Mouse (Mus musculus) heart, embryonic 11.5 days (tissue): ENCODE data around the gene Kdm3a. TPM values are rescaled to one million over a fixed set of nuclear protein-coding genes. Genes with fewer than 3 reads are reported as not detected.

Experiments
- ATAC-seq: fragments of 200-750 bp; cut with Nextera tagmentation; replicated peaks from 2 replicates; pipeline ENCODE4 v1.8.0; 2017; ENCODE audit warnings: moderate library complexity; ENCODE audit not compliant: insufficient number of reproducible peaks, low FRiP score, low TSS enrichment
- H3K27ac ChIP-seq: fragments of 300-500 bp; sonication (generic); 2 replicates; pipeline ENCODE4 v1.5.1; 2014; ENCODE audit warnings: mild to moderate bottlenecking, low read depth, low read length
- H3K27me3 ChIP-seq: fragments of 300-500 bp; sonication (generic); 2 replicates; pipeline ENCODE4 v1.6.1; 2014; ENCODE audit warnings: mild to moderate bottlenecking, low read length, mixed read lengths; ENCODE audit not compliant: control insufficient read depth, insufficient read depth
- H3K36me3 ChIP-seq: fragments of 300-500 bp; sonication (generic); 2 replicates; pipeline ENCODE4 v1.6.1; 2014; ENCODE audit warnings: mild to moderate bottlenecking, low read length, moderate library complexity, mixed read lengths; ENCODE audit not compliant: control insufficient read depth, insufficient read depth
- H3K4me1 ChIP-seq: fragments of 300-500 bp; sonication (generic); 2 replicates; pipeline ENCODE4 v1.6.1; 2014; ENCODE audit warnings: low read length; ENCODE audit not compliant: control insufficient read depth, insufficient read depth
- H3K4me2 ChIP-seq: fragments of 300-500 bp; sonication (generic); 2 replicates; pipeline ENCODE4 v1.6.1; 2014; ENCODE audit warnings: mild to moderate bottlenecking, moderate library complexity
- H3K4me3 ChIP-seq: fragments of 300-500 bp; sonication (generic); 2 replicates; pipeline ENCODE4 v1.5.1; 2014; ENCODE audit warnings: low read depth, low read length
- H3K9ac ChIP-seq: fragments of 300-500 bp; sonication (generic); 2 replicates; pipeline ENCODE4 v1.6.1; 2014; ENCODE audit warnings: mild to moderate bottlenecking, low read depth, low read length, moderate library complexity
- H3K9me3 ChIP-seq: fragments of 300-500 bp; sonication (generic); replicated peaks from 2 replicates; pipeline ENCODE4 v1.6.1; 2016; ENCODE audit warnings: low read length; ENCODE audit not compliant: control insufficient read depth
- WGBS: fragments of 180-500 bp; shearing (Covaris S2); extraction: QIAGEN DNeasy Blood & Tissue Kit; methylation state at CpG from one replicate; pipeline ENCODE4 v1.1.7; 2014; ENCODE audit not compliant: insufficient replicate concordance; 5-methylcytosine and 5-hydroxymethylcytosine counted together
- polyA plus RNA-seq: library from polyadenylated mRNA; unstranded; fragments of >200 nt; fragmentation: Nextera tagmentation; extraction: Ambion mirVana; gene quantifications from 2 replicates; pipeline ENCODE4 v1.2.1, GENCODE M21; 2014

The Kdm3a gene
- polyA plus RNA-seq, 1 experiment from 2014 or later: 32.4 TPM

DNA sequence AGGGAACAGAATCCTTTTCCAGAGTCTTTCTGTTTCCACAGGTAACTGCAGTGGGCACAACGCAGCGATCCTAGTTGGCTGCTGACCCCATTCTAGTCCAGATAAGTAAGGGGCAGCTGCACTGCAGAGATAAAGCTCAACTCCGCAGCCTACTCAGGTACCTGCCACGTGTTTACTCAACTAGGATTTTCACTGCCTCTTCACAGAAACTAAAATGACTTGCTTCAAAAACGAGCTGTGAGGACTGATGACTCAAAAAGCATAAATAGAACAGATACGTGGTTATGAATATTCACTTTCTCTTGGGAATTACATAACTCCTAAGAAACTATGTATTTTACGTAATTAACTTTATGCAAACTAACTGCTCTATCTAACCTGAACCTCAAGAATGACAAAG is 22.8 kb downstream of the Kdm3a start:
- H3K4me2 ChIP-seq: no peak overlapping the region
- ATAC-seq: peak; percentile 81
- H3K27ac ChIP-seq: 0 out of 2 replicates have a peak overlapping the region, but pooled peaks have one; percentile 46
- no peaks in the 10 kb centered on the region for H3K4me1 ChIP-seq
- no peaks in the 10 kb centered on the region for H3K27me3 ChIP-seq
- peaks cover 24% of the 10 kb centered on the region for H3K36me3 ChIP-seq
- H3K9me3 ChIP-seq: no peaks in the 10 kb centered on the region
- 71% methylated on average over 7 of the region's 7 CpGs for WGBS
- no peak overlapping the region for H3K9ac ChIP-seq
- no peak overlapping the region for H3K4me3 ChIP-seq

DNA sequence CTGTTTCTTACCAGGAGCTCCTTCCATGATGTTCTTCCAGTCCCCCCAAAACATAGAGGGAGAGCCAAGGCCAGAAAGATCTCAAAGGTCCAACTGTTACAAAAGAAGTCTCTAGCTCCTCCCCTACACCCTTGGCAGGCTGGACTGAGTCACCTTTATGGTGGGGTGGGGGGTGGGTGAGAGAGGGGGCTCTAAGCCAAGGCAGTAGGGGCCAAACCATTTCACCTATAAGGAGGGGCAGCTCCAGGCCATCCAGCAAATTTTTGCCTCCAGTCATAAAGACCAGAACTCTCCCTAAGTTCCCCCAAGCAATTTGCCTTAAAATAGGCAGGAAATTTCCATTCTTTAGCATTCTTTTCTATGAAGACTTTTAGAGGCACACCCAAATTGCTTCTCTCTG is 23.8 kb downstream of the Kdm3a start:
- H3K36me3 ChIP-seq: peaks cover 24% of the 10 kb centered on the region
- ATAC-seq: no peak
- no peak overlapping the region for H3K4me2 ChIP-seq
- H3K4me3 ChIP-seq: no peak overlapping the region
- H3K27ac ChIP-seq: no peak overlapping the region
- no peaks in the 10 kb centered on the region for H3K9me3 ChIP-seq
- no peaks in the 10 kb centered on the region for H3K4me1 ChIP-seq
- no peak overlapping the region for H3K9ac ChIP-seq
- no peaks in the 10 kb centered on the region for H3K27me3 ChIP-seq

DNA sequence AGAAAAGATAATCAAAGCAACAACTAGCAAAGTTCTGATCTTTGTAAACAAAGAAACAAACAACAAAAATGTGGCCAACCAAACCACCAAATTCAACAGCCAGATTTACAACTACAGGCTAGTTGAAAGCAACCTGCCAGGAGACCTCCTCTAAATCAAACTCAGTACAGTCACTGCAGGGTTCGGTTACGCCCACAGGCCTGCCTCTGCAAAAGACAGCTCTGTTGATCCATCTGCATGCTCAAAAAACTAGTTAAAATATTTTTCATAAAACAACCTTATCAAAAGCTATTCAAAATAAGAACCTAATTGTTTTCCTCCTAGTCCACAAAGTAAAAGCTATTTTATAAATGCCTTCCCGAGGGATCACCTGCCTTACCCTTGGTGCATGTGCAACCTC is 25.0 kb downstream of the Kdm3a start:
- no peaks in the 10 kb centered on the region for H3K9me3 ChIP-seq
- no peaks in the 10 kb centered on the region for H3K4me1 ChIP-seq
- ATAC-seq: no peak
- H3K27ac ChIP-seq: no peak overlapping the region
- H3K27me3 ChIP-seq: no peaks in the 10 kb centered on the region
- peaks cover 23% of the 10 kb centered on the region for H3K36me3 ChIP-seq
- no peak overlapping the region for H3K4me2 ChIP-seq
- WGBS: 93% methylated on average over 3 of the region's 3 CpGs
- no peak overlapping the region for H3K4me3 ChIP-seq
- no peak overlapping the region for H3K9ac ChIP-seq

DNA sequence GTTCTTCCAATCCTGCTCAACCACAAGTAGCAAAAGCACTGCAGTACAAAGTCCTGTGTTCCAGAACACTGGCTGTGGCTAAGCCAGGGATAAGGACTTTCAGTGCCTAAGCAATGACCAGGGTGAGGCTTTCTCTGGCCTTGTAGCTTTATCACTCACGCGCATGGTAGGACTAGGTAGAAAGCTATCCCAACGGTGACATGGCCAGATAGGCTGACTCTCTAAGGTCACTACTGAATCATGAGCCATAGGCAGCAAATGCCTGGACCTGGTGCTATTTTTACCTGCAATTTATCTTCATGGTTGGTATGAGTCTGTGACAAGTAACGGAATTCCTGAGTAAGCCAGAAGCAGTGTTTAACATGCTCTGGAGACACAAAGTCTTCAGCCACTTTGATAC is 42.6 kb downstream of the Kdm3a start:
- Histone ChIP-seq H3K4me3 (no peak overlapping the region), H3K9me3 (no peaks in the 10 kb centered on the region), H3K27ac (peak overlapping the region; percentile 66), H3K9ac (no peak overlapping the region), H3K27me3 (no peaks in the 10 kb centered on the region), H3K36me3 (peaks cover 42% of the 10 kb centered on the region), H3K4me2 (no peak overlapping the region), H3K4me1 (0 out of 2 replicates have a peak, but pooled peaks cover 5% of the 10 kb centered on the region)
- no peak for ATAC-seq
- 62% methylated on average over 4 of the region's 4 CpGs for WGBS

DNA sequence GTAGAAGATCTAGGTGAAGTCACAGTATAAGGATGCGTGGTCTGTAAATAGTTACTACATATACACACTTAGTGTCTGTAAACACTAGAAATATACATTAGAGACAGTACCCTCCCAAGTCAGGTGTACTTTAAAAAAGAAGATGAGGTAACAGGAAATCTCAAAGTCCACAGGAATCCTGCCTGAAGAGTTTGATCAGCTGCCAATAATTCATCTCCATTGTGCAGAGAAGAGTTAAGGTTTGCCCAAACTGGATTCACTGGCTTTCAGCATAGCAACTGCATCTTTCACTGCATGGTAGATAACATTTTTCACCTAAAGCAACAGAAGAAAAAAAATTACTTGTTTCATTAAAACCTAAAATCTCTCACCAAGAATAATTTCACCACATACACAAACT is 43.4 kb downstream of the Kdm3a start:
- no peak for ATAC-seq
- H3K9me3 ChIP-seq: no peaks in the 10 kb centered on the region
- no peak overlapping the region for H3K4me3 ChIP-seq
- H3K9ac ChIP-seq: no peak overlapping the region
- H3K27ac ChIP-seq: no peak overlapping the region
- 88% methylated on average over 1 of the region's 1 CpGs for WGBS
- H3K4me2 ChIP-seq: no peak overlapping the region
- peaks cover 39% of the 10 kb centered on the region for H3K36me3 ChIP-seq
- H3K4me1 ChIP-seq: 0 out of 2 replicates have a peak, but pooled peaks cover 5% of the 10 kb centered on the region
- no peaks in the 10 kb centered on the region for H3K27me3 ChIP-seq

DNA sequence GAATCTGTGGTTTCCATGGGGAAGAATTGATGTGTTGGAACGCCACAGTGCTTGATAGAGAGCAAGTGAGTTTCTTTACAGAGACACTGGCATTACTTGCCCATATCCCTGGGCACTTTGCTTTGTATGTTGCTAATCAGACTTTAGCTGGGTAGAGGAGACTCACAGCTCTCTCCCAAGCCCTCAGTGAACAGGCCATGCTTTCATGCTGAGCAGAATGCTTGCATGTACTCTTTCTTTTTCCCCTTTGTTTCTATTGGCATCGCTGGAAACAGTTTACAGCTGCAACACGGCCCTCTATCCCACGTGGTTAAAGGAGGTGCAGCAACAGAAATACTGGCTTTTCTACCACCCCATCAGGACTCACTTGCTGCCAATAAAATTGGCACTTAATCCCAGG is 49.6 kb downstream of the Kdm3a start:
- H3K9me3 ChIP-seq: no peaks in the 10 kb centered on the region
- H3K27me3 ChIP-seq: no peaks in the 10 kb centered on the region
- no peak overlapping the region for H3K4me2 ChIP-seq
- H3K36me3 ChIP-seq: peaks cover 4% of the 10 kb centered on the region
- no peak for ATAC-seq
- no peak overlapping the region for H3K4me3 ChIP-seq
- H3K27ac ChIP-seq: no peak overlapping the region
- WGBS: 76% methylated on average over 4 of the region's 4 CpGs
- H3K9ac ChIP-seq: no peak overlapping the region
- no peaks in the 10 kb centered on the region for H3K4me1 ChIP-seq

DNA sequence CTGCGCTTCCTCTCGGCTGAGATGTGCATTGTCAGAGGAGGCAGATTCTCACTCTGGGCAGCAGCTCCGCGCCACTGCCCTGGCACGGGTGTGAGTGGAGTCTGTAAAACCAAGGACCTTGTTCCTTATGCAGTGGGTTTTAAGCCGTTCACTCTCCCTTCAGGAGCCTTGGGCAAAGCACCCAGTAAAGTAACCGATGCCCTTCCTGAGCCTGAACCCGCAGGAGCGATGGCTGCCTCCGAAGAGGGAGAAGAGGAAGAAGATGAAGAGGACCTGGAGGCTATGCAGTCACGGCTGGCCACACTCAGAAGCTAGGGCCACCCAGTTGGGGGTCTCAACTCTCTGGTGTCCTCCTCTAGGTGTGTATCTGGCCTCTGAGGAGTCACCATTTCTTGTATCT is 53.3 kb downstream of the Kdm3a start:
- H3K27ac ChIP-seq: no peak overlapping the region
- no peaks in the 10 kb centered on the region for H3K27me3 ChIP-seq
- H3K4me1 ChIP-seq: no peaks in the 10 kb centered on the region
- no peaks in the 10 kb centered on the region; the same call in 1 of the 2 replicates for H3K36me3 ChIP-seq
- no peak overlapping the region for H3K4me3 ChIP-seq
- no peak overlapping the region for H3K9ac ChIP-seq
- no peaks in the 10 kb centered on the region for H3K9me3 ChIP-seq
- no peak for ATAC-seq
- WGBS: 94% methylated on average over 11 of the region's 11 CpGs
- no peak overlapping the region for H3K4me2 ChIP-seq

DNA sequence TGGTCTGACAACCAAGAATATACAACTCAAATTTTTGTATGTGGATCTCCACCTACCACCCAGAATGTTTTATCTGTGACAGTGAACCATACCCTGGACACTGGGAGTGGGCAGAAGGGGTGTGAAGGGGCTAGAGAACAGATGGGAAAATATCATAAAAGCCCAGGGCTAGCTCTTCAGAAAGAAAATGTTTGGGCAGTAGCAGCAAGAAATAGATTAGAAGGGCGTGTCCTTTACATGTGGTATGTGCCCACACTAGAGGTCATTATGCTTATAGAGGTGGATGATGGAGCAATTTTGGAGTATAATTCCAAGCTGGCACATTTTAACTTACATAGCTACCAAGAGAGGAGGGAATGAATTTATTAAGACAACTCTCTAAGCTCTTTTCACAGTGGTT is 57.4 kb downstream of the Kdm3a start:
- no peak overlapping the region for H3K4me2 ChIP-seq
- H3K27me3 ChIP-seq: no peaks in the 10 kb centered on the region
- WGBS: 91% methylated on average over 1 of the region's 1 CpGs
- no peaks in the 10 kb centered on the region; the same call in 1 of the 2 replicates for H3K36me3 ChIP-seq
- H3K9ac ChIP-seq: no peak overlapping the region
- no peak for ATAC-seq
- H3K27ac ChIP-seq: no peak overlapping the region
- H3K4me3 ChIP-seq: no peak overlapping the region
- H3K4me1 ChIP-seq: no peaks in the 10 kb centered on the region
- no peaks in the 10 kb centered on the region for H3K9me3 ChIP-seq

DNA sequence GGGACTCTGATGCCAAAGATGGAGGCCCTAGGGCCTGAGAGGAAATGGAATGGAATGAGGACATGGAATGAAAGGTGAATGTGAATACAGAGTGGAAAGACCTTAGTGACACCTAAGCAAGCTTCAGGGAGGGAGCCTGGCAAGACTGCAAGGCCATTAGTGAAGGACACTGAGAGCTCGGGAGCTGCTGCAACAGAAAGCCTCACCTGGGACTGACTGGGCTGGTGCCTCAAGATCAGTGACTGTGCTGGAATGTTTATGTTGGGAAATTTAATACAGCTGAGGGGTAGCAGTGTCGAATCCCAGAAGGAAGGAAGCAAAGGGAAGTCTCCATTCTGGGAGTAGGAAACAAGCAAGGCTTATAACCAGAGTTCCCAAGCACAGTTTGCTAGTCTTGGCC is 63.8 kb downstream of the Kdm3a start:
- no peak overlapping the region for H3K27ac ChIP-seq
- no peaks in the 10 kb centered on the region for H3K9me3 ChIP-seq
- H3K4me2 ChIP-seq: no peak overlapping the region
- H3K36me3 ChIP-seq: no peaks in the 10 kb centered on the region
- WGBS: 48% methylated on average over 2 of the region's 2 CpGs
- no peak overlapping the region for H3K9ac ChIP-seq
- H3K4me1 ChIP-seq: no peaks in the 10 kb centered on the region
- no peak for ATAC-seq
- H3K4me3 ChIP-seq: no peak overlapping the region
- H3K27me3 ChIP-seq: no peaks in the 10 kb centered on the region
